Mouse (Mus musculus) forebrain, embryonic 13.5 days (tissue): ENCODE data around the gene Lifr. TPM values are rescaled to one million over a fixed set of nuclear protein-coding genes. Genes with fewer than 3 reads are reported as not detected.
A peak's percentile ranks its signal among the peaks of the same experiment; 100 is the strongest.

Experiments
- ATAC-seq: fragments of 200-750 bp; cut with Nextera tagmentation; 2 replicates; pipeline ENCODE4 v1.8.0; 2017
- H3K27ac ChIP-seq: fragments of 300-500 bp; sonication (generic); 2 replicates; pipeline ENCODE4 v1.5.1; 2015; ENCODE audit warnings: inconsistent platforms, mild to moderate bottlenecking, moderate library complexity
- H3K27me3 ChIP-seq: fragments of 300-500 bp; sonication (generic); 2 replicates; pipeline ENCODE4 v1.6.1; 2015; ENCODE audit warnings: mild to moderate bottlenecking, inconsistent platforms
- H3K36me3 ChIP-seq: fragments of 300-500 bp; sonication (generic); 2 replicates; pipeline ENCODE4 v1.6.1; 2015; ENCODE audit warnings: mild to moderate bottlenecking, inconsistent platforms; ENCODE audit not compliant: poor library complexity, severe bottlenecking
- H3K4me1 ChIP-seq: fragments of 300-500 bp; sonication (generic); 2 replicates; pipeline ENCODE4 v1.6.1; 2015; ENCODE audit warnings: inconsistent platforms
- H3K4me2 ChIP-seq: fragments of 300-500 bp; sonication (generic); 2 replicates; pipeline ENCODE4 v1.6.1; 2015; ENCODE audit warnings: inconsistent platforms, mild to moderate bottlenecking, moderate library complexity
- H3K4me3 ChIP-seq: fragments of 300-500 bp; sonication (generic); 2 replicates; pipeline ENCODE4 v1.5.1; 2015; ENCODE audit warnings: mild to moderate bottlenecking, inconsistent platforms
- H3K9ac ChIP-seq: fragments of 300-500 bp; sonication (generic); 2 replicates; pipeline ENCODE4 v1.6.1; 2015; ENCODE audit warnings: mild to moderate bottlenecking, inconsistent platforms
- H3K9me3 ChIP-seq: fragments of 300-500 bp; sonication (generic); replicated peaks from 2 replicates; pipeline ENCODE4 v1.6.1; 2016; ENCODE audit warnings: inconsistent platforms
- WGBS: fragments of 180-500 bp; shearing (Covaris S2); methylation state at CpG from one replicate; pipeline ENCODE4 v1.1.7; 2015; 5-methylcytosine and 5-hydroxymethylcytosine counted together
- polyA plus RNA-seq: library from polyadenylated mRNA; unstranded; fragments of >200 nt; fragmentation: Nextera tagmentation; extraction: Ambion mirVana; gene quantifications from 2 replicates; pipeline ENCODE4 v1.2.1, GENCODE M21; 2015

Gene Lifr
- polyA plus RNA-seq, result 4.5 and 4.6 TPM in 2 replicates

GRCm38 (mm10) chr15:7090211-7090765, at the start of gene Lifr:
TSS of gene Lifr (plus strand) at chr15:7090614.
- no peaks in the 10 kb centered on the region for H3K4me1 ChIP-seq
- ATAC-seq, result no peak
- no peaks in the 10 kb centered on the region for H3K36me3 ChIP-seq
- 70% methylated on average over 8 of the region's 8 CpGs for WGBS
- no peak within 1 kb of the TSS for H3K9ac ChIP-seq
- no peaks in the 10 kb centered on the region for H3K9me3 ChIP-seq
- no peak within 1 kb of the TSS for H3K4me2 ChIP-seq
- H3K4me3 ChIP-seq, result no peak within 1 kb of the TSS
- H3K27me3 ChIP-seq, result no peaks in the 10 kb centered on the region
- no peak within 1 kb of the TSS for H3K27ac ChIP-seq

DNA sequence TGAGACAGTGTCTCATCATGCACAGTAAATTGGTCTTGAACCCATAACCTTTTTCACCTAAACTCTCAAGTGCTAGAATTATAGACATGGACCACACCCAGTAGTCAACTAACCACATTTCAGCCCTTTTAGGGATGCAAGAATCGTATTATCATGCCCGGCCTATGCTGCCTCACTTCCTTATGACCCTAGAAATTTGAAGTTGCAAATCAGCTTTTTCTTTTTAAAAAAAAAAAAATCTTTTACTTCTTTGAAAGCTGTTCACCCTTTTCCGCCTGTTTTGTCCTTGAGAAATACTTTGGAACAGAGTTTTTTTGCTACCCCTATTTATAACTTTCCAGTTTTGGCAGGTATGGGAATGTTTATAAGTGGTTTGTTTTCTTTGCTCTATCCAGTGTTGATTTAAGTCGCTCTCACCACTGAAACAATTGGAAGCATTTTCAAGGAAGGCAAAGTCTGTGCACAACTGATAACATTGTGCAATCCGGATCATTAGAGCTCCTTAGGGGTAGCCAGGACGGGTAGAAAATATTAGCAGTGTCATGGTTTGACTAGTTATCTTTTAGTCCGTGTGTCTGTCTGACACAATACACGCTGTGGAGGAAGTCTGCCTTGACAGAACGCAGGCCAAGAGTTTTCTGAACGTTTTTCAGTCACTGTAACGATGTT, 46.2 kb upstream of the Lifr start:
- WGBS, result 86% methylated on average over 11 of the region's 11 CpGs
- no peak for ATAC-seq

DNA sequence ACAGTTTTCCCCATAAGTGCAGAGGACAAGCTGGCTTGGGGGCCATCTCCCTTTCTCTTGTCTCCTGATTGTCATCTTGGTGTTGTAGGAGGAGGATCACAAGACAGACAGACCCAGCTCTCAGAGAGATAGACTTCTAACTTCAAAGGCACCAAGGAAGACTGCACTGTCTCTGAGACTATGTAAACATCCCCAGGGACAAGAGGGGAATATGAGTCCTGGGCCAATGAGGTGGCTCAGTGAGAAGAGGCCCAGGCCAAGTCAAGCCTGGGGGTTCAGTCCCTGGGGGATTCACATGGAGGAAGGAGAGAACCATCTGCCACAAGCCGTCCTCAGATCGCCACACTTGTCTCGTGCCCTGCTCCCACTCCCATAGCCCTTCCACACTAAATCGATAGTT, 45.4 kb upstream of the Lifr start:
- H3K4me1 ChIP-seq, result no peaks in the 10 kb centered on the region
- WGBS, result 93% methylated on average over 4 of the region's 4 CpGs
- no peak overlapping the region for H3K27ac ChIP-seq
- no peak overlapping the region for H3K9ac ChIP-seq
- H3K9me3 ChIP-seq, result no peaks in the 10 kb centered on the region
- H3K36me3 ChIP-seq, result no peaks in the 10 kb centered on the region
- ATAC-seq, result no peak
- no peak overlapping the region for H3K4me2 ChIP-seq
- H3K27me3 ChIP-seq, result no peaks in the 10 kb centered on the region
- H3K4me3 ChIP-seq, result no peak overlapping the region

More for the DNA sequence above, 46.2 kb upstream of the Lifr start:
- no peak overlapping the region for H3K4me2 ChIP-seq
- no peaks in the 10 kb centered on the region for H3K4me1 ChIP-seq
- H3K4me3 ChIP-seq, result no peak overlapping the region
- no peak overlapping the region for H3K9ac ChIP-seq
- no peak overlapping the region for H3K27ac ChIP-seq
- no peaks in the 10 kb centered on the region for H3K9me3 ChIP-seq
- H3K27me3 ChIP-seq, result no peaks in the 10 kb centered on the region
- no peaks in the 10 kb centered on the region for H3K36me3 ChIP-seq

DNA sequence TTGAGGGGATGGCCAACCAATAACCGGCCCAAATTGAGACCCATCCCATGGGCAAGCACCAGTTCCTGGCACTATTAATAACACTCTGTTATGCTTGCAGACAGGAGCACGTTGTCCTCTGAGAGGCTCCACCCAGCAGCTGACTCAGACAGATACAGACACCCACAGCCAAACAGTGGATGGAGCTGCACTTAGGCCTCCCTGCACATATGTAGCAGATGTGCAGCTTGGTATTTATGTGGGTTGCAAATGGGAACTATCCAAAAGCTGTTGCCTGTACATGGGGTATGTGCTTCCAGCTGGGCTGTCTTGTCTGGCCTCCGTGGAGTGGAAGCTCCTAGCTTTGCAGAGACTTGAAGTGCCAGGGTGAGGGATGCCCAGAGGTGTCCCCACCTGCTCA, 42.5 kb upstream of the Lifr start:
- H3K4me3 ChIP-seq, result no peak overlapping the region
- no peak overlapping the region for H3K4me2 ChIP-seq
- no peaks in the 10 kb centered on the region for H3K4me1 ChIP-seq
- no peak overlapping the region for H3K9ac ChIP-seq
- H3K27ac ChIP-seq, result no peak overlapping the region
- ATAC-seq, result no peak
- no peaks in the 10 kb centered on the region for H3K9me3 ChIP-seq
- no peaks in the 10 kb centered on the region for H3K27me3 ChIP-seq
- no peaks in the 10 kb centered on the region for H3K36me3 ChIP-seq
- 86% methylated on average over 3 of the region's 3 CpGs for WGBS

DNA sequence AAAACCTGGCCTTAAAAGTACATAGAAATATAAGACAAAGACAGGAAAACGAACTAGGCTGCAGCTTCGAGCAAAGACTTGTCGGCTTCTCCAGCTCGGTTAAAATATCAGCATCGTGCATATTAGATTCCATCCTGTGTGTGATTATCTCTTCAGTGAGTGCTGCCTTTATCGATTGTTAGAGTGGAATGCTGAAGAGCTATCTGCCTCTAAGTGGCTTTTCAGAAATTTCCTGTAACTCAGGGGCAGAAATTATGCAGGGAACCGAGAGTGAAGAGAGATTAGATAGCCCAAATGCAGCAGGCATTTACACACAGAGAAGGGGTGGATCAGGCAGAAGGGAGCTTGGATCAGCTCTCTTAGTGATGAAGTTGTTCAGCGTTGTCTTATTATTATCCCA, 41.5 kb upstream of the Lifr start:
- Histone ChIP-seq H3K4me1 (no peaks in the 10 kb centered on the region), H3K4me3 (no peak overlapping the region), H3K4me2 (no peak overlapping the region), H3K27ac (no peak overlapping the region), H3K36me3 (no peaks in the 10 kb centered on the region), H3K9me3 (no peaks in the 10 kb centered on the region), H3K9ac (no peak overlapping the region), H3K27me3 (no peaks in the 10 kb centered on the region)
- 70% methylated on average over 8 of the region's 8 CpGs for WGBS
- no peak for ATAC-seq

DNA sequence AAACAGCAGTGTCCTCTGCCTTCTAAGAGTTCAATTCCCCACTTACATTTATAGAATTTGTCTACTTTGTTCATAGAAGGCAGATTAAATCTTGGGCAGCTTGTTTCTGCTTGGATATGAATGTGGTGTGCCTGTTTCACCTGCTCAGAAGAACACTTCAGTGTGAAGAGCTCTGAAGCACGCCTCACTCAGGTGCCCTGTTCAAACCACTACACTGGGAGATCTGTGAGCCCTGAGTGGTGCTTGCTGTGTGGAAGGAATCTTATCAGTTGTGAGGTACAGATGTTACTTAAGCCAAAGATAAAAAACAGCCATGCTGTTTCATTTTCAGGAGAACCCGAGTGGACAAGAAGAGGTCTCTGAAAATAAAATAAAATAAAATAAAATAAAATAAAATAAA, 38.7 kb upstream of the Lifr start:
- Histone ChIP-seq H3K36me3 (no peaks in the 10 kb centered on the region), H3K9ac (no peak overlapping the region), H3K9me3 (no peaks in the 10 kb centered on the region), H3K27me3 (no peaks in the 10 kb centered on the region), H3K4me3 (no peak overlapping the region), H3K4me2 (no peak overlapping the region), H3K4me1 (no peaks in the 10 kb centered on the region), H3K27ac (no peak overlapping the region)
- WGBS, result 91% methylated on average over 2 of the region's 2 CpGs
- ATAC-seq, result no peak

DNA sequence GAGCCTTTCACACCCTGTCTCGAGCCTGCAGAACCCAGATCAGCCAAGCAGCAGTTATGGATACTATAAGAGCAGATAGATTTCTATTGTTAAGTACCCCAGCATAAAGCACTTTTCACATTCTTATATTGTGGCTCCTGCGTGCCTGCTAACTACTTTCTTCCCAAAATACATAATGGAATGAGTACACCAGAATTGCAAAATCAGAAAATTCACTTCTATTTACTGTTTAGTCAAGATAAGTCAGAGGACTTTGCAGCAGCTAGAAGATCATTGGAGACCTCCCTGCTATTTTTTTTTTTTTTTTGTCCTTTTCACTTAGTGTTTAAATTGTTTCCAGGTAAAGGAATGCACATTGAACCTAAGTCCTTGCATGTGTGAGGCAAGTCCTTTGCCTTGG, 38.3 kb upstream of the Lifr start:
- Histone ChIP-seq H3K4me1 (no peaks in the 10 kb centered on the region), H3K9ac (no peak overlapping the region), H3K9me3 (no peaks in the 10 kb centered on the region), H3K27me3 (no peaks in the 10 kb centered on the region), H3K4me3 (no peak overlapping the region), H3K27ac (no peak overlapping the region), H3K36me3 (no peaks in the 10 kb centered on the region), H3K4me2 (no peak overlapping the region)
- WGBS, result 76% methylated on average over 2 of the region's 2 CpGs
- no peak for ATAC-seq

DNA sequence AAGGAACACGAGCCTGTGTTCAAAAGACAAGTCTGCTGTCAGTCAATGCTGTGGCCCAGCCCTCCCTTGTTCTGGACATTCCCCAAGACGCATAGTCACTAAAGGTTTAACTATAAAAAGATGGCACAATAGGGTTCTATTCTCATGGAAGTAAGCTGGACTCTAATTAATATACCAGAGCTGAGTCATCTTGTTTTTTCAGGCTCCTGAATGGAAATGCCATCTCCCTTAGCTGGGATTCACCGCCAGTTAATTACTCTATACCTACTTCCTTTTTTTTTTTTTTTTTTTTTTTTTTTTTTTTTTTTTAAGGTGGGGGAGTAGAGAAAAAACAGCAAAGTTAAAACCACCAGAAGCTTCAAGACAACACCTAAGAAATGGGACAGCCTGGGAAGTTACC, 33.6 kb upstream of the Lifr start:
- ATAC-seq, result no peak
- Histone ChIP-seq H3K4me1 (peaks cover 3% of the 10 kb centered on the region), H3K27ac (no peak overlapping the region), H3K9me3 (no peaks in the 10 kb centered on the region), H3K4me3 (no peak overlapping the region), H3K4me2 (no peak overlapping the region), H3K27me3 (no peaks in the 10 kb centered on the region), H3K36me3 (no peaks in the 10 kb centered on the region), H3K9ac (no peak overlapping the region)
- WGBS, result 13% methylated on average over 3 of the region's 3 CpGs

DNA sequence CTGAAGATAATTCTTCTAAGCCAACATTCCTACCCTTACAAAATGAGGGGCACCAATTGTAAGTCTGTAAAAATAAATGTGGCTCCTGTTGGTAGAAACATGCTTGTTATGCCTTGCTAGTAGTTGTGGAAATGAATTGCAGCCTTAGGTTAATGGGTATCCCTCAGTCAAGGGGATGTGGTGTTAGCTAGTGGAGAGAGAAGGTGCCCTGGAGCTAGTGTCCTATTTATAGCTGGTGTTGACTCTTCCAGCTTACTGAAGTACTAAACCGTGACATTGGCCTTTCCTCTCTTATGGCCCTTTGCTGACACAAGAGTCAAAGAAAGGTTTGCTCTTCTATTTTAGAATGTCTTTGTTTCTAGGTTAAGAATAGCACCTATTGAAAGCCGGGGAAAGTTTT, 29.9 kb upstream of the Lifr start:
- Histone ChIP-seq H3K27ac (no peak overlapping the region), H3K4me2 (no peak overlapping the region), H3K9ac (no peak overlapping the region), H3K27me3 (no peaks in the 10 kb centered on the region), H3K36me3 (no peaks in the 10 kb centered on the region), H3K4me3 (no peak overlapping the region), H3K4me1 (peaks cover 11% of the 10 kb centered on the region), H3K9me3 (no peaks in the 10 kb centered on the region)
- WGBS, result 72% methylated on average over 2 of the region's 2 CpGs
- no peak for ATAC-seq

DNA sequence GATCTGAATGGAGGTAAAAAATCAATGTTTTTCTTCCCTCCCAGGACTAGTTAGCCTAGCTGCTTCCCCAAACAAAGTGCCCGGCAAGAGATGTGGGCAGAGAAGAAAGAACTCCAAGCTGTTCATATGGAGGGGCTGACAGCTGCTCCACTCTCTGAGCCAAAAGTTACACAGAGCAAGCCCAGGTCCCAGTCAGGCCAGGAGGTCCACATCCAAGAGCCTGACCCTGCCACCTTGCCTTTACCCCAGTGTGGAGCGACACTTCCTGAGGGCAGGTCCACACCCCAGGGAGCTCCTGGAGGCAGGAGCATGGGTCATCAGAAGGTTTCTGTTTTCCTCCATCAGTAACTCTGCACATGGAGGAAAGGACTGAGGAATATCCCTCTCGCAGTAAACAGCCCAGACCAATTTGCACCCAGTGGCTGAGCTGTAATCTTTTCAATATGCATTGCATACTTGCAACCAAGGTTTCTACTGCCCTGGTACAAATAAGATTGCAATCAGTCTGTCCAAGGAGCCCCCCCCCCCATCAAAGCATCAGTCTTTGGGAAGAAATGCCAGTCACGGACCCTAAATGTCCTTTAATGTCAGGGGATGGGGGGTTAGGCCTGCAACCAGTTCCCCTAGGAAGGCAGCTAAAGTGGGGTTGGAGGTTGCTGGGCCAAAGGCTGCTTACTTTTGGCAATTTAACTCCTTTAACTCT, 28.3 kb upstream of the Lifr start:
- Histone ChIP-seq H3K27ac (peak overlapping the region; percentile 49; the same call in 1 of the 2 replicates), H3K27me3 (no peaks in the 10 kb centered on the region), H3K36me3 (no peaks in the 10 kb centered on the region), H3K9ac (no peak overlapping the region), H3K4me2 (no peak overlapping the region), H3K4me3 (no peak overlapping the region), H3K9me3 (no peaks in the 10 kb centered on the region), H3K4me1 (peaks cover 11% of the 10 kb centered on the region)
- whole genome bisulfite sequencing, result 14% methylated on average over 4 of the region's 4 CpGs
- ATAC-seq, result peak; percentile 66

- peaks cover 11% of the 10 kb centered on the region for H3K4me1 ChIP-seq
- H3K4me3 ChIP-seq, result no peak overlapping the region
- H3K27ac ChIP-seq, result no peak overlapping the region
- 89% methylated on average over 1 of the region's 1 CpGs for WGBS
- no peaks in the 10 kb centered on the region for H3K36me3 ChIP-seq
- no peak overlapping the region for H3K4me2 ChIP-seq
- peak; percentile 54 for ATAC-seq
- no peaks in the 10 kb centered on the region for H3K9me3 ChIP-seq
- H3K9ac ChIP-seq, result no peak overlapping the region
- H3K27me3 ChIP-seq, result no peaks in the 10 kb centered on the region
Observed at GRCm38 (mm10) chr15:7062698-7063009, 27.8 kb upstream of the Lifr start.

GRCm38 (mm10) chr15:7063521-7064240, 26.7 kb upstream of the Lifr start:
- Histone ChIP-seq H3K9me3 (no peaks in the 10 kb centered on the region), H3K27me3 (no peaks in the 10 kb centered on the region), H3K4me2 (no peak overlapping the region), H3K27ac (no peak overlapping the region), H3K4me1 (peaks cover 11% of the 10 kb centered on the region), H3K9ac (no peak overlapping the region), H3K36me3 (no peaks in the 10 kb centered on the region), H3K4me3 (no peak overlapping the region)
- 69% methylated on average over 9 of the region's 9 CpGs for WGBS
- no peak for ATAC-seq
